Mouse (Mus musculus): ENCODE measurements around the gene Usp22. TPM values are rescaled to one million over a fixed set of nuclear protein-coding genes. Genes with fewer than 3 reads are reported as not detected.
"Not testable (repeated sequence)": the region's sequence is repeated elsewhere in the genome, so short reads cannot be mapped to it uniquely, and the experiment has no call there.

Usp22 gene
- polyA plus RNA-seq, 1 experiment from 2014 or later, result 284 TPM

- DNase-seq (ENCODE audit: low spot score, missing footprints) (no peak), ATAC-seq (ENCODE audit: low FRiP score) (no peak)
- no peaks in the 10 kb centered on the region for H3K9me3 ChIP-seq (ENCODE audit: control insufficient read depth, low read length)
- WGBS, result 83% methylated on average over 3 of the region's 3 CpGs
- no peak overlapping the region for H3K9ac ChIP-seq (ENCODE audit: low read length)
- H3K27me3 ChIP-seq (ENCODE audit: control insufficient read depth, insufficient read depth, low read length), result no peaks in the 10 kb centered on the region; the same call in 1 of the 2 replicates
- no peaks in the 10 kb centered on the region for H3K4me1 ChIP-seq (ENCODE audit: control insufficient read depth, insufficient read depth, low read length)
- H3K36me3 ChIP-seq (ENCODE audit: control insufficient read depth, insufficient read depth, low read length), result no peaks in the 10 kb centered on the region
- H3K27ac ChIP-seq (ENCODE audit: low read depth, low read length), result no peak overlapping the region
- H3K4me2 ChIP-seq, result no peak overlapping the region
- no peak overlapping the region for H3K4me3 ChIP-seq (ENCODE audit: low read depth, low read length)
These were observed 32.6 kb downstream of the Usp22 start for GRCm38 (mm10) chr11:61142262-61142661.

GRCm38 (mm10) chr11:61141693-61142092, 33.2 kb downstream of the Usp22 start:
- Histone ChIP-seq H3K4me1 (ENCODE audit: control insufficient read depth, insufficient read depth, low read length) (no peaks in the 10 kb centered on the region), H3K4me2 (no peak overlapping the region), H3K27me3 (ENCODE audit: control insufficient read depth, insufficient read depth, low read length) (no peaks in the 10 kb centered on the region), H3K9me3 (ENCODE audit: control insufficient read depth, low read length) (no peaks in the 10 kb centered on the region), H3K36me3 (ENCODE audit: control insufficient read depth, insufficient read depth, low read length) (no peaks in the 10 kb centered on the region), H3K27ac (ENCODE audit: low read depth, low read length) (no peak overlapping the region), H3K9ac (ENCODE audit: low read length) (no peak overlapping the region), H3K4me3 (ENCODE audit: low read depth, low read length) (no peak overlapping the region)
- DNase-seq (ENCODE audit: low spot score, missing footprints) (no peak), ATAC-seq (ENCODE audit: low FRiP score) (no peak)
- 72% methylated on average over 2 of the region's 2 CpGs for WGBS

DNA sequence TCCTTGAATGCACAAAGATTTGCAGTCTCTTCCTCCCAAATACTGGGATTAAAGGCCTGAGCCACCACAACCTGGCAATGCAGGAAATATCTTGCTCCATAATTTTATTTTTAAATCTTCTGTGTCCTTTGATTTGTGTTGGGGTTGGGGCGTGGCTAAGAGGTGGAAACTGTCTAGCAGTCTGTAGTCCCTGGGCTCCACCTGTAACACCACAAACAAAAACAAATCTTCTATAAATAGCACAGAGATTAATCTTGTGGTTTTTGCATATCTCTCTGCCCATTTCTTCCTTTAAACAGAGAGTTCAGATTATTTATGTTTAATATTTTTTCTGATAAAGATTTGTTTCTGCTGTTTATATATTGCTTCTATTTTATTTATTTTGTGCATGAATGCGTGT, 41.9 kb downstream of the Usp22 start:
- Histone ChIP-seq H3K27me3 (ENCODE audit: control insufficient read depth, insufficient read depth, low read length) (no peaks in the 10 kb centered on the region), H3K4me1 (ENCODE audit: control insufficient read depth, insufficient read depth, low read length) (no peaks in the 10 kb centered on the region), H3K4me3 (ENCODE audit: low read depth, low read length) (no peak overlapping the region), H3K9me3 (ENCODE audit: control insufficient read depth, low read length) (no peaks in the 10 kb centered on the region), H3K36me3 (ENCODE audit: control insufficient read depth, insufficient read depth, low read length) (no peaks in the 10 kb centered on the region), H3K9ac (ENCODE audit: low read length) (no peak overlapping the region), H3K27ac (ENCODE audit: low read depth, low read length) (no peak overlapping the region), H3K4me2 (no peak overlapping the region)
- WGBS, result 76% methylated on average over 2 of the region's 2 CpGs
- DNase-seq (ENCODE audit: low spot score, missing footprints), result no peak
- no peak for ATAC-seq (ENCODE audit: low FRiP score)

- WGBS, result 85% methylated on average over 4 of the region's 4 CpGs
- DNase-seq (ENCODE audit: low spot score, missing footprints), result not testable (repeated sequence)
These were observed 44.2 kb downstream of the Usp22 start for GRCm38 (mm10) chr11:61130646-61131045.

DNA sequence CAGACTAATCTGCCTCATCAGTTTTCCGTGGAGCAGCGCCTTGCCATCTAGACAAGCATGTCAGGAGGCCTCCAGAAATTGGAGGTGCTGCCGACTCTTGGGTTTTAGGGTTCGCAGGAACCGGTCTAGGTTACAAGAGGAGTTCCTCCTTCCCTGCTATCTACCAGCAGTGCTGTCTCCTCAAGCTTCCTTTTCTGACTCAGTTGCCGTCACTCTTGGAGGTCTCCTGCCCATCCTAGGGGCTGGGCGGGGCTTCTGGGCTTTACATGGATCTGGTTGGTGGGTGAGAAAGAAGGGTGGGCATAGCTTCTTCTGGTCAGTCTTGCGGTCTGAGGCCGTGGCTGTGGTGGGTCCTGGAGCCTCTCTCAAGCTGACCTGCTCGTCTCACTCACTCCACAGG, 45.5 kb downstream of the Usp22 start:
- Histone ChIP-seq H3K4me2 (no peak overlapping the region), H3K4me3 (ENCODE audit: low read depth, low read length) (no peak overlapping the region), H3K9ac (ENCODE audit: low read length) (no peak overlapping the region), H3K36me3 (ENCODE audit: control insufficient read depth, insufficient read depth, low read length) (no peaks in the 10 kb centered on the region), H3K27me3 (ENCODE audit: control insufficient read depth, insufficient read depth, low read length) (no peaks in the 10 kb centered on the region), H3K27ac (ENCODE audit: low read depth, low read length) (no peak overlapping the region), H3K9me3 (ENCODE audit: control insufficient read depth, low read length) (no peaks in the 10 kb centered on the region), H3K4me1 (ENCODE audit: control insufficient read depth, insufficient read depth, low read length) (no peaks in the 10 kb centered on the region)
- DNase-seq (ENCODE audit: low spot score, missing footprints) (no peak), ATAC-seq (ENCODE audit: low FRiP score) (no peak)
- 54% methylated on average over 10 of the region's 10 CpGs for WGBS

More at GRCm38 (mm10) chr11:61130646-61131045, 44.2 kb downstream of the Usp22 start:
- H3K9me3 ChIP-seq (ENCODE audit: control insufficient read depth, low read length); ATAC-seq (ENCODE audit: low FRiP score); H3K27ac ChIP-seq (ENCODE audit: low read depth, low read length); H3K36me3 ChIP-seq (ENCODE audit: control insufficient read depth, insufficient read depth, low read length); H3K27me3 ChIP-seq (ENCODE audit: control insufficient read depth, insufficient read depth, low read length); H3K4me1 ChIP-seq (ENCODE audit: control insufficient read depth, insufficient read depth, low read length); H3K4me2 ChIP-seq; H3K4me3 ChIP-seq (ENCODE audit: low read depth, low read length); H3K9ac ChIP-seq (ENCODE audit: low read length): not testable (repeated sequence)

- WGBS, result 89% methylated on average over 8 of the region's 8 CpGs
- ATAC-seq (ENCODE audit: low FRiP score), result no peak
These were observed 47.3 kb downstream of the Usp22 start for GRCm38 (mm10) chr11:61127421-61128055.

GRCm38 (mm10) chr11:61126606-61127355, 48.1 kb downstream of the Usp22 start, which contains the start of gene Tnfrsf13b:
Gene Tnfrsf13b, plus strand, starts transcription at chr11:61126755.
- WGBS, result 87% methylated on average over 23 of the region's 23 CpGs
- DNase-seq (ENCODE audit: low spot score, missing footprints) (no peak), ATAC-seq (ENCODE audit: low FRiP score) (no peak)
- Histone ChIP-seq H3K4me3 (ENCODE audit: low read depth, low read length) (no peak within 1 kb of the TSS), H3K9ac (ENCODE audit: low read length) (no peak within 1 kb of the TSS), H3K4me1 (ENCODE audit: control insufficient read depth, insufficient read depth, low read length) (no peaks in the 10 kb centered on the region), H3K27me3 (ENCODE audit: control insufficient read depth, insufficient read depth, low read length) (no peaks in the 10 kb centered on the region), H3K4me2 (no peak within 1 kb of the TSS), H3K27ac (ENCODE audit: low read depth, low read length) (no peak within 1 kb of the TSS), H3K9me3 (ENCODE audit: control insufficient read depth, low read length) (no peaks in the 10 kb centered on the region), H3K36me3 (ENCODE audit: control insufficient read depth, insufficient read depth, low read length) (no peaks in the 10 kb centered on the region)

More at GRCm38 (mm10) chr11:61127421-61128055, 47.3 kb downstream of the Usp22 start:
- H3K9me3 ChIP-seq (ENCODE audit: control insufficient read depth, low read length), result no peaks in the 10 kb centered on the region
- no peaks in the 10 kb centered on the region for H3K27me3 ChIP-seq (ENCODE audit: control insufficient read depth, insufficient read depth, low read length)
- H3K27ac ChIP-seq (ENCODE audit: low read depth, low read length), result no peak overlapping the region
- DNase-seq (ENCODE audit: low spot score, missing footprints), result no peak
- H3K9ac ChIP-seq (ENCODE audit: low read length), result no peak overlapping the region
- H3K4me2 ChIP-seq, result no peak overlapping the region
- H3K4me3 ChIP-seq (ENCODE audit: low read depth, low read length), result no peak overlapping the region
- no peaks in the 10 kb centered on the region for H3K36me3 ChIP-seq (ENCODE audit: control insufficient read depth, insufficient read depth, low read length)
- no peaks in the 10 kb centered on the region for H3K4me1 ChIP-seq (ENCODE audit: control insufficient read depth, insufficient read depth, low read length)

- no peaks in the 10 kb centered on the region for H3K4me1 ChIP-seq (ENCODE audit: control insufficient read depth, insufficient read depth, low read length)
- H3K4me2 ChIP-seq, result no peak overlapping the region
- 90% methylated on average over 5 of the region's 5 CpGs for WGBS
- H3K9me3 ChIP-seq (ENCODE audit: control insufficient read depth, low read length), result no peaks in the 10 kb centered on the region
- DNase-seq (ENCODE audit: low spot score, missing footprints), result no peak
- H3K27me3 ChIP-seq (ENCODE audit: control insufficient read depth, insufficient read depth, low read length), result no peaks in the 10 kb centered on the region
- H3K9ac ChIP-seq (ENCODE audit: low read length), result no peak overlapping the region
- ATAC-seq (ENCODE audit: low FRiP score), result no peak
- H3K27ac ChIP-seq (ENCODE audit: low read depth, low read length), result no peak overlapping the region
- no peak overlapping the region for H3K4me3 ChIP-seq (ENCODE audit: low read depth, low read length)
- no peaks in the 10 kb centered on the region for H3K36me3 ChIP-seq (ENCODE audit: control insufficient read depth, insufficient read depth, low read length)
These were observed 48.9 kb downstream of the Usp22 start for GRCm38 (mm10) chr11:61125970-61126369.

DNA sequence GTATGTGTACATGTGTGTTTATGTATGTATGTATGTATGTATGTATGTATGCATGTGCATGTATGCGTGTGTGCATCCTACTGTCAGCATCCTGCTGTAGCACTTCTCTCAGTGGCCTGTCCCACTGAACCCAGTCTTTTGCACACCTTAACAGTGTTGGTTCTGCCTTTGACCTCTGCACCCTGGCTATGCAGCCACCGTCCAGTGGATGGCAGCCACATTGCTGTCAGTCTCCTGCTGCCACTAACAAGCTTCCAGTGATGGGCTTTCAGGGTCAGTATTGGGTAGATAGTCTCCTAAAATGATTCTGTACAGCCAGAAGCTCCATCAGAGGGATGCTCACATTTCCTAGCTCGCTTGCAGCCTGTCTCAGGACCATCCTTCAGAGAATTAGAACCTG, 51.0 kb downstream of the Usp22 start:
- Histone ChIP-seq H3K9me3 (ENCODE audit: control insufficient read depth, low read length) (no peaks in the 10 kb centered on the region), H3K4me2 (no peak overlapping the region), H3K36me3 (ENCODE audit: control insufficient read depth, insufficient read depth, low read length) (no peaks in the 10 kb centered on the region), H3K27ac (ENCODE audit: low read depth, low read length) (no peak overlapping the region), H3K4me1 (ENCODE audit: control insufficient read depth, insufficient read depth, low read length) (no peaks in the 10 kb centered on the region), H3K27me3 (ENCODE audit: control insufficient read depth, insufficient read depth, low read length) (no peaks in the 10 kb centered on the region), H3K4me3 (ENCODE audit: low read depth, low read length) (no peak overlapping the region), H3K9ac (ENCODE audit: low read length) (no peak overlapping the region)
- DNase-seq (ENCODE audit: low spot score, missing footprints) (no peak), ATAC-seq (ENCODE audit: low FRiP score) (no peak)
- 83% methylated on average over 3 of the region's 3 CpGs for WGBS

Data from midbrain, embryonic 11.5 days (tissue).